Mouse (Mus musculus) lung, adult 2 months (tissue): ENCODE measurements around the gene Anxa6. TPM values are rescaled to one million over a fixed set of nuclear protein-coding genes. Genes with fewer than 3 reads are reported as not detected.

Source experiments
- DNase-seq: peaks from one replicate; pipeline ENCODE4 v3.0.0; 2022
- H3K4me1 ChIP-seq: fragments of 200-500 bp; 2 replicates; pipeline ENCODE4 v1.6.1; 2011; ENCODE audit warnings: low read length; ENCODE audit not compliant: control insufficient read depth, insufficient read depth
- H3K4me3 ChIP-seq: fragments of 200-500 bp; replicated peaks from 2 replicates; pipeline ENCODE3; 2011; ENCODE audit warnings: low read depth, mild to moderate bottlenecking, control low read depth, low read length; ENCODE audit errors: extremely low read depth
- CTCF ChIP-seq: fragments of 200-500 bp; IDR thresholded peaks from 2 replicates; pipeline ENCODE4 v1.5.1; 2011; ENCODE audit warnings: mild to moderate bottlenecking, low read length, control low read depth; ENCODE audit not compliant: insufficient read depth
- POLR2A ChIP-seq: fragments of 200-500 bp; IDR thresholded peaks from 2 replicates; pipeline ENCODE4 v1.6.1; 2011; ENCODE audit warnings: low read depth, mild to moderate bottlenecking, control low read depth, low read length, borderline replicate concordance; ENCODE audit errors: extremely low read depth
- WGBS: fragments of 180-500 bp; shearing (Covaris S2); methylation state at CpG from one replicate; pipeline ENCODE4 v1.1.7; 2018; 5-methylcytosine and 5-hydroxymethylcytosine counted together
- polyA plus RNA-seq: library from polyadenylated mRNA; depleted of rRNA; stranded (reverse); fragments of >200 nt; gene quantifications from 2 replicates; pipeline ENCODE4 v1.2.3, GENCODE M21; 2012

The Anxa6 gene
- polyA plus RNA-seq, 1 experiment = 170 TPM

DNA sequence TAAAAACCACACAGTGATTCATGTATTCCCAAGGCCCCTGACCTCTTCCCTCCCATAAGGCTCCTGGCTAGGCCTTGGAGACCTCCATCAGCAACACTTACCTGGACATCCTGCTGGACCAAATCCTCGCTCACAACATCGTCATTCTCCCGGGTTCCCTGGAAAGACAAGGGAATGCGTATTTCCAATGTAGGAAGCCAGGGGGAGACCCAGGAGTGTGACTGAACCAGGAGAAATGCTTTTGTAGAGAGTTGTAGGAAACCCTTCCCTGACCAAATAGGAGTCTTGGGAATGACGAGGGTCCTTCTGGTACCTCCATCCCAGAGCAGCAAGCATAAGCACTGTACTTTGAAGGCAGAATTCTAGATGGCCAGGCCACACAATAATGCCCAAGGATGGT is 27.6 kb downstream of the Anxa6 start:
- Histone ChIP-seq H3K4me1 (no peaks in the 10 kb centered on the region), H3K4me3 (no peak overlapping the region)
- TF ChIP-seq POLR2A (no peak), CTCF (no peak)
- DNase-seq = no peak
- WGBS = 80% methylated on average over 5 of the region's 5 CpGs

DNA sequence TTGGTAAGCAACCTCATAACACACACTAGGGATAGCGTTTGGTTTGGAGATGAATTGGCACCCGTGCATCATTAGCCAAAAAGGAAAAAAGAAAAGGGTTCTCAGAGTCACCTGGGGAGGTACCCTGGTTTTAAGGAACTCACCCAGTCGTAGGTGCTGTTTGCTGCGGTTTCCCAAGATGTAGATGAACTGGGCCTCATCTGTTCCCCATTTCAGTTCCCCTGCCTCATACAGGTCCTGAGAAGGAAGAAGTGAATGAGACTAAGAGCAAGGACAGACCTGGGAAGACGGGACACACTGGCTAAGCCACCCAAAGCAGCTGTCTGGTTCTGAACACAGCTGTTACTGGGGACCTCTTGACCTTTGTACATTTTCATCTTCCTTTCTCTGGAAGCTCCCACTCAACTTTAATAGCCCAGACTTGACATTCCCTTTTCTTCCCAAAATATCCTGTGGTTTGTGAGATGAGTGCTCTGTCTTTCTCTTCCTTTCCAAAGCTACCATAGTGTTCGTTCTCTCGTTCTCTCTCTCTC is 28.2 kb downstream of the Anxa6 start:
- WGBS = 78% methylated on average over 7 of the region's 7 CpGs
- Histone ChIP-seq H3K4me1 (no peaks in the 10 kb centered on the region), H3K4me3 (no peak overlapping the region)
- TF ChIP-seq CTCF (no peak), POLR2A (no peak)
- DNase-seq = no peak

DNA sequence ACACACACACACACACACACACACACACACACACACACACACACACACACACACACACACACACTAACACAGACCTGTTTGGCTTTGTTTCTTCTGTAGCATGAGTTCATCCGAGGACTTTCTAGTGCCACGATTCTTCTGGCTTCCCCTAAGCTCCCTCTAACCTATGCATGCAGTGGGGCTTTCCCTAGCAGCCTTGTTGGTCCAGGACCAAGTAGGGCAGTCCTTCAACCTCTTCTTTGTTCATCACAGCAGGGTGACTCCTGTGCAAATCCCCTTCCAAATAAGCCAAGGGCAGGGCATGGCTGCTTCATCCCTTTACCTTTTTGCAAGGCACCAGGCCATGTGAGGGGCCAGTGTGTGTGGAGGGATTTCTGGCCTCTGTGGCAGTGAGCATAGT is 34.5 kb downstream of the Anxa6 start:
- no peak overlapping the region for H3K4me3 ChIP-seq
- no peak for DNase-seq
- 20% methylated on average over 2 of the region's 2 CpGs for WGBS
- TF ChIP-seq CTCF (no peak), POLR2A (no peak)
- H3K4me1 ChIP-seq = 0 out of 2 replicates have a peak, but pooled peaks cover 2% of the 10 kb centered on the region

DNA sequence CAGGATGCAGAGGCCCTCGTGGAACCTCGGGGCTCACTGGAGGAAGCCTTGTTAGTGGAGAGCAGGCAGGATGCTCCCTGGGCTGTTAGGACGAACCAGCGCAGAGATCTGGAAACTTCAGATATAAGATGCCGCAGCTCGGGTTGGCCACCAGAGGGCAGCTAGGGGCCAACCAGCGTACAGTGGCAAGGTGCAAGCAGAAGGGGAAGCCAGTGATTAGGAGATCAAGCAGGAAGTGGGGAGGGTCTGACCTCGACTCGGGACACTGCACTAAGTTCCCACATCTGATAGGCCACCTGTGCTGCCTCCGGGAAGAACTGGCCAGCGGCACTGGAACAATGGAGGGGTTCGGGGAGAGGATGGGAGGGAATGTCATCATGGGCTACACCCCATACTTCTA is 35.0 kb downstream of the Anxa6 start:
- 0 out of 2 replicates have a peak, but pooled peaks cover 2% of the 10 kb centered on the region for H3K4me1 ChIP-seq
- peak; percentile 53 for DNase-seq
- H3K4me3 ChIP-seq = no peak overlapping the region
- 7% methylated on average over 12 of the region's 12 CpGs for WGBS
- TF ChIP-seq POLR2A (no peak), CTCF (peak; percentile 80)

DNA sequence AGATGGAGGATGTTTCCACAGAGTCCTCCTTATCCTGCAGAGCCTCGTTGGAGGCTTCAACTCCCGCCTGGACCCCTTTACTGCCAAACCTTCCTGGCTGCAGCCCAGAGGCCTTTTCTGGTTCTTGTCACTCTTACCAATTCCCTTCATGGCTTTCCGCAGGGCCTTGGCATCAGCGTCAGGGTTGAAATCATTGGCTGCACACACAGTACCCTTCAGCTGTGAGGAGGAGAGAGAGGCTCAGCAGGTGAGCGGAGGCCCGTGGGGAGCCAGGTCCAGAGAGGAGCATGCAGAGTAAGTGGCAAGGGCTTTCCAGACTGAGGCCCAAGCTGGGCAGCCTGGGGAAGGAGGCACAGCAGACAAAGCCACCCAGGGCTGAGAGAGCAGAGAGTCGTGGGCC is 37.1 kb downstream of the Anxa6 start:
- TF ChIP-seq POLR2A (no peak), CTCF (no peak)
- Histone ChIP-seq H3K4me3 (no peak overlapping the region), H3K4me1 (0 out of 2 replicates have a peak, but pooled peaks cover 2% of the 10 kb centered on the region)
- WGBS = 70% methylated on average over 7 of the region's 7 CpGs
- DNase-seq = no peak

DNA sequence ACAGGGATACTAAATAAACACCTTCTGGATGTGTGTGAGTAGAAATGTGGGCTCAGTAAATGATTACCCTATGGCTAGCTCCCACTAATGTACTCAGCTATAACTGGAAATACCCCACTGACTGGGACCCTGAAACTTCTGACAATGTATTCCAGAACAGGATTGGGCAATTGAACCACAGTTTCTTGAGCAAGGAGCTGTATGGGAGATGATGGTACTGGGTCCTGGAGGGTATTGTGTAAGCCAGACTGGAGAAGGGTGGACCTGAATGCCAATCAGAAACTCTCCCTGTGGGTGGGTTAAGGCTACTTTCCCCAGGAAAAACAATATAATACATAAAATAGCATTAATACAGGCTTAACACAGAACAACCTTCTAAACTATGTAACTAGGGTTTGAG is 43.3 kb downstream of the Anxa6 start:
- no peaks in the 10 kb centered on the region for H3K4me1 ChIP-seq
- H3K4me3 ChIP-seq = no peak overlapping the region
- no peak for TF ChIP-seq CTCF
- no peak for DNase-seq

DNA sequence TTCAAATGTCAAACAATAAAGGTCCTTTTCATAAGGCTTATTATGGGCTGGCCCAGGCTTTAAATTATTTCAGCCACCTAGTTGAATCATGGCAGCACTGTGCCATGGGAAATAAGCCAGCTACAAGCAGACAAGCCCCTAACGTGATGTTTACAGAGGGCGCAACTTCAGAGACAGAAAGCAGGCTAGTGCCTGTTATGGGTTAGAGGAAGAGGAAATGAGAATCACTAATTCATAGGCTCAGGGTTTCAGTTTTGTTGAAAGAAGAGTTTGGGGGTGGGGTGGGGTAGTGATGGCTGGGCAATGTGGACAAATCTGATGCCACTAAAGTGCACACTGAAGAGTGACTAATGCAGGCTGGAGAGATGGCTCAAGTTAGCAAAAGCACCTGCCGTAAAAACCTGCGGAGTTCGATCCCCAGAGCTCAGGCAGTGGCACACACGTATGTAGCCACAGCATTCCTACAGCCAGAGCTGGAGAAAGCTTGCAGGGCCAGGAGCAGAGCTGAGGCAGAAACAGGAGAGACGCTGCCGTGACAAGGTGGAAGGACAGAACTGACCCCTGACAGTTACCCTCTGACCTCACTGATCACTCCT is 44.4 kb downstream of the Anxa6 start:
- no peaks in the 10 kb centered on the region for H3K4me1 ChIP-seq
- TF ChIP-seq POLR2A (no peak), CTCF (no peak)
- no peak overlapping the region for H3K4me3 ChIP-seq
- 67% methylated on average over 8 of the region's 8 CpGs for WGBS
- DNase-seq = no peak

DNA sequence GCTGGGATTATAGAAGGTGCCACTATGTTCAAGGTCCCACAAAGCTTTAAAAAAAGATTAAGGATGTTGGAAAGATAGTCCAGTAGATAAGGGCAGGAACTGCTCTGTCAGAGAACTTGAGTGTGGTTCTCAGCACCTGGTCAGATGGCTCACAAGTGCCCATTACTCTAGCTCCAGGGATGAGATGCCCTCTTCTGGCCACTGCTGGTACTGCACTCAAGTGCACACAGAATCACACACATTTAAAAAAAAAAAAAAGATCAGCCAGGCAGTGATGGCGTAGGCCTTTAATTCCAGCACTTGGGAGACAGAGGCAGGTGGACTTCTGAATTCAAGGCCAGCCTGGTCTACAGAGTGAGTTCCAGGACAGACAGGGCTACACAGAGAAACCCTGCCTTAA is 45.3 kb downstream of the Anxa6 start:
- TF ChIP-seq CTCF = peak; percentile 78
- no peak for TF ChIP-seq POLR2A
- WGBS = 84% methylated on average over 1 of the region's 1 CpGs
- no peaks in the 10 kb centered on the region for H3K4me1 ChIP-seq
- no peak overlapping the region for H3K4me3 ChIP-seq
- DNase-seq = peak; percentile 35

DNA sequence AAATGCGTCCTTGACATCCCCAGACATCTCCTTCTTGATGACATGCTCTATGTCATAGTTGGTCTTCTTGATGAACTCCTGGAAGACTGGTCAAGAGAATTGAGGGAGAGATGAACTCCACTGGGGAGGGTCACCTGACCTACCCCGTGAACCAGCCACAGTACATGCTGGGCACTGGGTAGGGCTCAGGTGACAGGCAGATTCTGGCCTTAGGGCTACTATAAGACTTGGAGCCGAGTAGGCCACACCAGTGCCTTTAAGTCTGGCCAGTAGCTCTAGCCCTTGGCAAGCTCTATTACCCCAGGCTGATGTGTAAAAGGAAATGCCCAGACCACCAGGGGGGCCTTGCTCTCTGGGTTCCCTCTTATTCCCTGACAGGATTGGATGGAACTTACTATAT is 48.2 kb downstream of the Anxa6 start:
- Histone ChIP-seq H3K4me3 (no peak overlapping the region), H3K4me1 (no peaks in the 10 kb centered on the region)
- no peak for TF ChIP-seq CTCF
- TF ChIP-seq POLR2A = no peak
- WGBS = 80% methylated on average over 3 of the region's 3 CpGs
- no peak for DNase-seq

DNA sequence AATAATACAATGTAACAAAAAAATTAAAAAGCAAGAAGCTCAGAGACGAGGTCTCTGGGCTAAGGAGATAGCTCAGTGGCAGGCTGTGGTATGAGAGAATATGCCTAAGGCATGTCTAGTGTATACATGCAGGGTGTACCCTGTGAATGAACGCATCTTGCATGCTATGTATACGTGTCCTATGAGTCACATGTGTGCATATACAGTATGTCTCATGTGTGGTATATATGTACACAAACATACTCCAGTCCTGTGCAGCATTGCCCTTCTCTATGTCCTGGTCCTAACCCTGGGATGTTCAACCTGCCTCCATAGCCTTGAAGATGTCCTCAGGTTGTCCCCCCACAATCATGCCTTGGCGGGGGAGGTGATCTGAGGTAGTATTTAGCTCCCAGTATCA is 48.7 kb downstream of the Anxa6 start:
- 70% methylated on average over 4 of the region's 4 CpGs for WGBS
- no peak overlapping the region for H3K4me3 ChIP-seq
- TF ChIP-seq CTCF (no peak), POLR2A (no peak)
- no peak for DNase-seq
- H3K4me1 ChIP-seq = no peaks in the 10 kb centered on the region
